Mouse (Mus musculus) kidney, postnatal 14 days (tissue): ENCODE measurements at regions not wholly inside any gene's neighbourhood (a gene's known extent, or its start where the extent isn't known, plus 50 kb on each side); places are given as distances from the start of the nearest gene placed in this dataset.

Experiments
- DNase-seq: peaks from one replicate; pipeline ENCODE4 v3.0.0; 2022; ENCODE audit warnings: mixed read lengths

DNA sequence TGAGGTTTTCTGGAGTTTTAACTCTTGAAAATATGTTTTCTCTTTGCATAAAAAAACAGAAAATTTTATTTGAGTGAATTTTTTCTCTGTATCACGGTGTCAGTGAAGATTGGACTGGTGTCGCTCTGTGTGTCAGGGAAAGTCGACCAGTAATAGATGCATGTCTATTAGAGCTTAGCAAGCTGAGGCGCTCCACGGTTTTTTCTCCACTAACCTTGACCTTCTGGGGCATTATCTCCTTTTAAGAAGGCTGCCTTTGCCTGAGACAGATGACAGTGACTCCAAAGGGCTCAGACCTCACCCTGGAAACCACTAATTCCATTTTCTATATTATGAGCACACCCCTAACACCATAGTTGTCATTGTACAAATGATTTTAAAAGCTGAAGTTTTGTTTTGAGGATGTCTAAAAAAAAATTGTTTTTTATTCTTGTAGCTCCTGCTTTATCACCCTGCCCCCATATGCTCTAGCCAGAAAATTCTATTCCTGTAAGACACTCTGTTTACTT, 561.8 kb downstream of the Gm43517 start:
- DNase-seq, result no peak

GRCm38 (mm10) chr12:49950986-49951385, 566.0 kb downstream of the Gm43517 start:
- DNase-seq, result no peak

- peak; percentile 3 for DNase-seq
Observed at GRCm38 (mm10) chr12:49951821-49952220, 566.8 kb downstream of the Gm43517 start.

GRCm38 (mm10) chr12:49968072-49968471, 583.1 kb downstream of the Gm43517 start:
- no peak for DNase-seq

GRCm38 (mm10) chr12:49969546-49969945, 584.6 kb downstream of the Gm43517 start:
- no peak for DNase-seq

GRCm38 (mm10) chr12:49974591-49975323, 589.8 kb downstream of the Gm43517 start:
- no peak for DNase-seq

- no peak for DNase-seq
Observed at GRCm38 (mm10) chr12:49975553-49975952, 590.6 kb downstream of the Gm43517 start.

DNA sequence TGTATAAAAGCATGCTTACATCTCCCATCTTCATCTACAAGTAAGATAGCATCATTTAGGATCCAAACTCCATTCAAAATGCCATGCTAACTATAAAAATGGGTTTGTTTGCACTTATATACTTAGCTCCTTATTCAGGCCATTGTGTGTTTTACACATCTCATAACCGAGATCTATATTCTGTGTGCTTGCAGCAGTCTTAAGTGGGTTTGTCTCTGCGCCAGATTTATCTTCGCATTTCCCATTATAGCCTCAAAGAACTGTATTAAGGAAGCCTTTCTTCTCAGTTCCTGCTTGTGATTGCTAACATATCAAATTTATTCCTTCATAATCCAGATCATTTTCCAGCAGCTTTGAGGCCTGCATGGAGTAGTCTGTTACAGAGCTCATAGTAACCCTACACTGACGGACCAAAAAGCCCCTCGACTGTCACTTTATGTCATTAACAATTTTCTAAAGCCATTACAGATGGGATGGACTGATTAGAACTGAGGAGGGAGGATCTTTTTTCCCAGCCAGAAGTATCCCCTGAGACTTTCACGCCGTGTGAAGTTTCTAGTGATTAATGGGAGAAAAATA, 607.6 kb downstream of the Gm43517 start:
- DNase-seq, result no peak

GRCm38 (mm10) chr12:50038808-50039374, 610.0 kb downstream of the Prkd1 start:
- DNase-seq, result no peak

GRCm38 (mm10) chr12:50061286-50061685, 587.6 kb downstream of the Prkd1 start:
- no peak for DNase-seq

DNA sequence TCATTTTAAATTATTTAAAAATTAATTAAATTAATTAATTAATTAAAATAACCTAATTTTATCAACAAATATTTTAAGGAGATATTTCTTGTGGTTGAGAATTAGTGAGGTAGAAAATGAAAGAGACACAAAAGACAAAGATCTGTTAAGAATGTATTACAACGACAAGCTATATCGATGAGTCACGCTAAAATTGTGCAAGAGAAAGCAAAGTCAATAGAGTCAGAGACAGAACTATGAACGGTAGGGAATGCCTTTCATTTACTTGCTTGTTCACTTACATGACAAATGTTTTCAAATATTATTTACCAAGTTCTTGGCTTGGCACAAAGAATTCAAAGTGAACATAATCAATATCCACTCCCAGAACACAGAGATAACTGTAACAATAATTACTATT, 582.5 kb downstream of the Prkd1 start:
- no peak for DNase-seq

DNA sequence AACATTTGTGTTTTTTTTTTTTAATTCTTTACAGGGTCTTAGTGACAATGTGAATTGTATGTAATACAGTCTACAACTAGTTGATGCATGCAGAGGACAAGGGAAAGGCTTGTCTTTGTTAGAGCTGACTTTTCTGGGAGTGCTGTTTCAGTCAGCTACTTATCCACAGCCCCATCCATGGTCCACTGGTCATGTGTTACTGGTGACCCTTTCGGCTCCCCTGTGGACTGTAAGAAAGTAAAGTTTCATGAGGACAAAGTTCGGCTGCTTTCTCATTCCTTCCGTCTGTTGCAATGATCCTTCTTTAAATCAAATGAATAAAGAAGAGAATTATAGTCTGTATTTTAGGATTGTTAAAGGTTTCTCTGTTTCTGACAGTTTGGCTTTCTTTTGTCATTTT, 577.1 kb downstream of the Prkd1 start:
- DNase-seq, result peak; percentile 6

DNA sequence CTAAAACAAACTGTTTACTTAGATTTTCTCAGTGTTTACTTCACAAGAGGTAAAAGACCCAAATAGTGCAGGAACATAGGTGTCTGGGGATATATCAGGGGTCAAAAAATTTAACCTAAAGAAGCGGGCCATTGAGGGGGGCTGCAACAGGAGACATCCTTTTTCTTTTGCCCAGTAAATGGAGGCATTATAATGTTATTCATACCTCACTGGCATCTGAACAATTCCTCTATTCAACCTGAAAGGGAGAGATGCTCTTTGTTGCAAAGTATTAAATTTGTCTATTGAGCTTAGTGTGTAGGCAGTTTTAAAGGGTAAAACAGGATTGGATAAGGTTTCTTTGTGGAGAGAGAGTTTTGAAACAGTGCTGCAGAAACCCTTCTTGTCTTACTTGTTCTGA, 576.5 kb downstream of the Prkd1 start:
- no peak for DNase-seq

- DNase-seq, result peak; percentile 7
Observed at GRCm38 (mm10) chr12:50073684-50074083, 575.2 kb downstream of the Prkd1 start.

GRCm38 (mm10) chr12:50081157-50081556, 567.7 kb downstream of the Prkd1 start:
- DNase-seq, result no peak

- DNase-seq, result no peak
Observed at GRCm38 (mm10) chr12:50081571-50081970, 567.3 kb downstream of the Prkd1 start.

DNA sequence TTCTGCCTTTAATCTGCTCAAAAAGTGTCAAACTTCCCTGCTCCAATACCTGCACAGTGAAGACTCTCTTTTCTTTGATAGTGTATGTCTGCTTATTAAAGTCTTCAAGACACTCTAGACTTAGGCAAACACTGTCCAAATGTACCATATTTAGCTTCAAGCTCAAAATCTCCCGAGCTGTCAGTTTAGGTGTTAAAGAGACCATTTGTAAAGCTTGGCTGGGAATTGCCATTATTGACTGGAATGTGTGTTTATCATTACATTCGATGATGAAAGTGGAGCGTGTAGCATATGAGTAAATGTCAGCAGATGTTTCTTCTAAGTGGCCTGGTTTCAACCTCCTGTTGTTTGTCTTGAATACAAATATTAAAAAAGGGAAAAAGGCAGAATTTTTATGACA, 564.4 kb downstream of the Prkd1 start:
- no peak for DNase-seq

- DNase-seq, result no peak
Observed at GRCm38 (mm10) chr12:50111246-50112044, 537.5 kb downstream of the Prkd1 start.

DNA sequence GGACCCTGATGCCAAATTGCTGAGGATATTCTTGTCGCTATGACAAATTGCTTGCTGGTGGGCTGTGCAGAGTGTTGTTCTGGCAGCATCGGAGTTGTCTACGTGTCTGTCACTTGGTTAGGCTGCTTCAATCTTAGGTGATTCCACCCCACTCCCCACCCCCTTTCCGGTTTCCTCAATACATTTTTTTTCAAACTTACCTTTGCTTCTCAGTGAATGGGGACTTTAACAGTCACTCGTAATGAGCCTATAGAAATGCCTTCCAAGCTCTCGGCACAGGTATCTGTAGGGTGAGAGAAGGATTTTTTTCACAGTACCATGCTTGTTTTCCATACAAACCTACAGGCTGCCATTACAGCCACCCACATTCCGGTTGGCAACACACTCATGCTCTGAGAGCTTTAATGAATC, 536.8 kb downstream of the Prkd1 start:
- no peak for DNase-seq

DNA sequence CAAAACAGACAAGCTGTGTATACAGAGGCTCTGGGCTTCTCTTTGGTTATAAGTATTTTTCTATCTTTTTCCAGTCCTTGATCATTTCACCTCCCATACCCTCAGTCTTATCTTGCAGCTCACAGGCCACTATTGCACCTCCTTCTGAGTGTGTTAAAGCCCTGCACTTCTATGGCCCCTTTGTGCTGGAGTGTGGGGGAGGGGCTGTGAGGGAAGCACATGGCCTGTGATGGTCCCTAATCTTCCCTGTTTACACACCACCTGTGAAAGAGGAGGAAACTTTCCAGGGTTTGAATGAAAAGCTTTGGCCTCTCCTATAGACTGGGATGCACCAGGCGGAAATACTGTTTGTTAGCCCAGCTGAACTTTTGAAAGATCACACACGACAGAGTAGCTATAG, 533.0 kb downstream of the Prkd1 start:
- DNase-seq, result no peak

GRCm38 (mm10) chr12:50118346-50118745, 530.6 kb downstream of the Prkd1 start:
- no peak for DNase-seq

DNA sequence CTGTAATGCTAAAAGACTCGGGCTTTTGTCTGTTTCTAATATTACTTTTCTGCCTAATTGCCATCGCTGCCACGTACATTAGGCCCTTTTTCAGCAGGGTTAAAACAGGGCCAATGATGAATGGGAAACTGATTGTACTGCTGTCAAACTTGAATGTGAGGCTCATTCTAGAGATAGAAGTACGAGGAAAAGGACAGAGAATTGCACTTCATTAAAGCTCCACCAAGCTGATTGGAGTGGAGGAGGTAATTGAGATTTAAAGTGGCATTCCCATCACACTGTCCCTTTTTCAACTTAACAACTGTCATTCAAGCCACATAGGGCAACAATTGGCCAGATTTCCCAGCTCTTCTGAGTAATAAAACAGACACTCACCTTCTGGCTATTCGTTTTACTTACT, 526.8 kb downstream of the Prkd1 start:
- no peak for DNase-seq

GRCm38 (mm10) chr12:50122971-50123370, 525.9 kb downstream of the Prkd1 start:
- DNase-seq, result no peak
